Mouse (Mus musculus): ENCODE data around the gene Hoxa13.

Gene Hoxa13

DNA sequence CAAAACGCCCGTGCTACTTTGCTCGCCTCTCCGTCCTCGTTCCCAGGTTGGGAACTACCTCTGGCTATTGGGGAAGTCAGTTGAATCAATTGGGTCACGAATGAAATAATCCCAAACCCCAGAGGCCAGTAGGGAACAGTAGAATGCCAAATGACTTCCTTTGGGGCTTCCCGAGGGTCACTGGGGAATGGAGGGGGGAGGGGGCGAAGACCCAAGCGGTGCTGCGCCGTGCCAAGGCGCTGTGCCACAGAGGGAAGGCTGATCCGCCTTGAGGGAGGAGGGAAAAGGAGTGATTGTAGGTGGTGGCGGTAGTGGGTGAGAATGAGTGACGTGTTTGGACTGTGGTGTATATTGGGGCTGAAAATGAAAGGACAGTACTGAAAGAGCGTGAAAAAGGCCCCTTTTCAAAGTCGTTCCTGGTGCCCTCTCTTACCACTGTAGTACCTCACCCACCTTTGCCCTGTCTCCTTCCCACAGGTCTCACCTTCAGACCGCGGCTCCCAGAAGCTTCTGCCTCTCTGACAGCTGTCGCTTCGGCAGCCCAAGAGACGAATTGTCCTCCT lies 48.0 kb downstream of the Hoxa13 start:
- no peak for DNase-seq (ENCODE audit: extremely low spot score, low read depth, low spot score)

DNA sequence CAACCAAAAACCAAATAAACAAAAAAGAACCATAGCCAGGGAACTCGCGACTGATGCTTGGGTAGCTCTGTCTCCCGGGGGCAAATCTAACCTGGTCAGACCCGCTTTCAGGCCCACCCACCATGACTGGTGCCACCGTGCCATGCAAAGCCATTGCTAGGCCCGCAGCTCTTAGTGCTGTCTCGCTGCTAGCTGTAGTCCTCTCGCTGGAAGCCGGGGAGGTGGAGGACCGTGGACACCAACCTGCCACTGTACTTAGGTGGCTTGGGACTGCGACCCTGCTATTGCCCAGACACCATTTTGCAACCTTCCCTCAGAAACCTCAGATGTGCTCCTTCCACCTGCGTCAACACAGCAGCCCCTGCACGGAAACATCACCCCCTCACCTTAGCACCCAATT lies 48.7 kb downstream of the Hoxa13 start:
- DNase-seq (ENCODE audit: extremely low spot score, low read depth, low spot score): no peak

DNA sequence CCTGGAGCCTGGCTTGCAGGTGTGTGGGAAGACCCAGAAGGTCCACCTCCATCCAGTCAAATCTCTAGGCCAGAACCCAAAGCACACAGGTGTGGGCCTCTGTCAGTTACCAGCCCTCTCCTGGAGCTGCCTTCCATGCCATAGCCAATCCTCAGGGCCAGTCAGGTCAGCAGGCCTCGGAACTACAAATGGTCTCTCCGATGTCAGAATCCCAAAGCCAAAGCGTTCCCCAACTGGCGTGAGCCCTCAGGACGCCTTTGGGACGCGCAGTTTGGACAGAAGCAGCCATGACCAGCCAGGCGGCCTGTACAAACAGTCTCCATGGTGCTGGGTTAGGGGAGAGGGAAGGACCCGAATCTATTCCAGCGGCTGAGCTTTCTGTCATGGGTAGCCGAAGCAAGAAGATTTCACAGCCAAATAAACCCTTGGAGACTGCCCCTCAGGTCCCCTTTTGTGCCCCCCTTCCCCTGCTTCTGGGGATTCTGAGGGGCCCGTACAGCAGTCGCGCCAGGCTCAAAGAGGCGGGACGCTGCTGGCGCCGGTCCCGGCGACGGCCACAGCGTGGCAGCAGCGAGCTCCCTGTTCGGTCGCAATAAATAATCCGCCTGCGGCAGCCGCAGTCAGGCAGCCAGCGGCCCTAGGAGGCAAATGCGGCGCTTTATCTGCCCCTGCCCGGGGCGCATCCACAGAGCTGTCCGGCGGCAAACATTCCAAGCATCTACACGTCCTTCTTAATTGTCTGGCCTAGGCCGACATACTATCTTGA lies 49.3 kb downstream of the Hoxa13 start:
- no peak for DNase-seq (ENCODE audit: extremely low spot score, low read depth, low spot score)

DNA sequence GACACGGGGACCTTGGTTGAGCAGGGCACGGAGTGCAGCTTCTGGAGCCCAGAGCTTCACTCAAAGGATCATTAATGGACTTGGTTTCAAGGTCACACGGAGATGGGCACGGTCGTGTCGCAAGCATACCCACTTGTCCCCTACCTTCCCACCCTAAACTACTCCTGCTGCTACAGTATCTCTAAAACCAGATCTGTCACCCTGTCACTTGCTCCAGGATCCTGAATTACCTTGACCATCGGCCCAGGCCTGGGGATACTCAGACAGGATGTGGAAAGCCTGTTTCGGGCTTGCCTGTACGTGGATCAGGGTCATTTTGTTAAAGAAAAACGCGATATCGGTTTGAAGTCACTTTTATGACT lies 51.0 kb downstream of the Hoxa13 start:
- DNase-seq (ENCODE audit: extremely low spot score, low read depth, low spot score): no peak

DNA sequence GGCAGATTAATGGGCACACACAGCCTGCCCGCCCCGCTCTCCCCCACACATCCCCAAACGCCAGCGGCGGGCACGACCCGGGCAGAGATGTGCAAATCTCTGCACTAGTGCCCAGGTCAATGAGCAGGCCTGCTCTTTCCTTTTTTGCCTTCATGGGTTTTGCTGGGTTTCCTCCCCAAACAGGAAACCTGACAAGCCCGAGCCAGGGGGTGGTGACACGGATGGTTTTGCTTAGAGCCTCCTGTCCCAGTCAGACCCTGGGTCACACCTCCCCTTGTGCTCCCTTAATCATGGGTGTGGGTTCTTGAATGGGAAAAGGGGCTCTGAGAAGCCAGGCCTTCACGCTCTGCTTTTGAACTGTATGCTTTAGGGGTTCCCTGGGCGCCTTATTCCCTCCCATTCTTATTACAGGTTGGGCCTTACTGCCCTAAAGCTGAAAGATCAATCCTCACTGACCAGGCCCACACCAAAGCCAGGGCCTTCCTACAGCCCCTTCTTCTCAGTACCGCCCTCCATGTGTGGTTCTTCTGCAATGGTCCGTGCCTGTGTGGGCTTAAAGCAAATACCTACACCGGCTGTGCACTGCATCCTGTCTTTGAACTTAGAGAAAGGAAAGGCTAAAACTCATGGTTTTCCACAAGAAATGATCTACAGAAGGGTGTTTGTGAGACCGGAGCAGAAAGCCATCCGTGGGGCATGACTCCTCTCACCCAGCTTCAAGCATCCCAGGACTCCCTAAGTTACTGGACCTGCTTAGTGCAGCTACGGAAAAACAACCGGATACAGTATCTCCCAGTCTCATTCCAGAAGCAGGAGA lies 51.6 kb downstream of the Hoxa13 start:
- DNase-seq (ENCODE audit: extremely low spot score, low read depth, low spot score): no peak

DNA sequence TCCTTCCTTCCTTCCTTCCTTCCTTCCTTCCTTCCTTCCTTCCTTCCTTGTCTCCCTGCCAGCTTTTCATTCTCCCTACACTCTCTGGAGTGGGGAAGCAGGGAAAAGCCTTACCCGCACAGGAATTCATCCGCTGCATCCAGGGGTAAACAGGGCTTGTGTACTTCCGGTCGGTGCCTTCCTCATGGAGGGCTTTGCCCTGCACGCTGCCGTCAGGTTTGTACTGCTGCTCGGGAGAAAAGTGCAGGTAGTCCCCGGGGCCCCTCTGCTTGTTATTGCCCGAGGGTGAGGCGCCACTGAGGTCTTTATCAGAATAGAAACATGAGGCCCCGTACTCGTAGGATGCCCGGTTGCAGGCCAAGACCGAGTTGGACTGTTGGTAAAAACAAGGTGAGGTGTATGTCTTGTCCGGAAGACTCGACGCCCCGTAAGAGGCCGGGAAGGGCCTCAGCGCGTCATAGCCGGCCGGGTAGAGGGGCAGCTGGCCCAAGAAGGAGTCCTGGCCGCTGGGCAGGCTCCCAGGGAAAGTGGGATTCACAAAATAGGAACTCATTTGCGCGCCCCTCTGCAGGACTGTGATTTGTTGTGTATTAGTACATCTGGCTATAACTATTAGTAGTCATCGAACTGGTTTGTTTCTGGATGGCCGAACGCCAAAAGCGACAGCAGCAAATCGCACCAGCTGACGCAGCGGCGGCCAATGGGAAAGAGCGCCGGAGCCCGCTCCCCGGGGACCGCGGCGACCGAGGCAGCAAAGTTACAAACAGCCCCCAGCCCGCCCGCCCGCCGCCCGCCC lies 52.4 kb downstream of the Hoxa13 start, which contains the start of gene Hoxa6:
Gene Hoxa6, minus strand, starts transcription at position 651 of the 796 bp plus-strand sequence.
- no peak for DNase-seq (ENCODE audit: extremely low spot score, low read depth, low spot score)
